Mouse (Mus musculus): ENCODE results near the gene Grn. TPM values are rescaled to one million over a fixed set of nuclear protein-coding genes. Genes with fewer than 3 reads are reported as not detected.
"Not testable (repeated sequence)": the region's sequence is repeated elsewhere in the genome, so short reads cannot be mapped to it uniquely, and the experiment has no call there.

The Grn gene
- polyA plus RNA-seq, 1 experiment from 2014 or later: 156 TPM

DNA sequence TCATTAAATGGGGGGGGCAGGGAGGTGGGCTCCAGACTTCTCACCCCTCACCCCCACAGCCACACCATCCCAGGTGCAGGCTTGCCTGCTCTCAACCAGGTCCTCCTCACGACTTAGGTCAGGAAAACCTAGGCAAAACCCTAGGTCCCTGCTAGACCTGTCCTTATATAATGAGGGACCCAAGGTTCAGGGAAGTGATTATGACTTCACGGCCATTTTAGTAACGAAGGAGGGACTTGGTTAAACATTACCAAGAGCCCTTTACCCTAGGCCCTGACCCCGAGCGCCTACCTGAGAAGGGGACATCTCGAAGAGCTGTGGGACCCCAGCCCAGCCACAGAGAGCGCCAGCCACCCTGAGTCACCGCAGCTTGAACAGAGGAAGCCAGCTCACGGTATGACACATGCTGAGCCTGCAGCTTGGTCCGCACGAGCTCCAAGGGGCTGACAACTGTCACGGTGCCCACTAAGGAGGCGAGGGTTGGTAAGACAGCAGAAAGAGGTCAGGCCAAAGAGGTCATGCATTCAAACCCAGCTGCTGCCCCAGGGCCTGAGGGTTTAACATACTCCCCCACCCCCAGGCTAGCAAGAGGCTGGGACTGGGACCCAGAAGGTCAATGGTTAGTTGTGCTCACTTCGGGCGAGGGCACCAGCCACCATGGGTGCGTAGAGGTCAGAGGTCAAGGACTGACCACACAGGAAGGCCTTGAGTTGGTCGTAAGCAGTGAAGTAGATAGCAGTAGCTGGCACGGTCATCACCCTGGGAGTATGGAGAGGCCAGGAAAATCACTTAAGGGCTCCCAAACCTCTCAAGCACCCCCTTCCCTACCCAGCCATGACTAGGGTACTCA is 25.7 kb upstream of the Grn start:
- H3K4me1 ChIP-seq (replicated peaks): peaks cover 24% of the 10 kb centered on the region
- no peak for ATAC-seq
- H3K27ac ChIP-seq: no peak overlapping the region
- H3K9me3 ChIP-seq: no peaks in the 10 kb centered on the region
- no peak overlapping the region for H3K9ac ChIP-seq
- H3K4me2 ChIP-seq (replicated peaks): peak overlapping the region; percentile 30; the same call in 1 of the 2 replicates
- WGBS: 77% methylated on average over 18 of the region's 18 CpGs
- peaks cover 15% of the 10 kb centered on the region for H3K27me3 ChIP-seq (replicated peaks)
- peaks cover 21% of the 10 kb centered on the region for H3K36me3 ChIP-seq
- H3K4me3 ChIP-seq (replicated peaks): no peak overlapping the region

DNA sequence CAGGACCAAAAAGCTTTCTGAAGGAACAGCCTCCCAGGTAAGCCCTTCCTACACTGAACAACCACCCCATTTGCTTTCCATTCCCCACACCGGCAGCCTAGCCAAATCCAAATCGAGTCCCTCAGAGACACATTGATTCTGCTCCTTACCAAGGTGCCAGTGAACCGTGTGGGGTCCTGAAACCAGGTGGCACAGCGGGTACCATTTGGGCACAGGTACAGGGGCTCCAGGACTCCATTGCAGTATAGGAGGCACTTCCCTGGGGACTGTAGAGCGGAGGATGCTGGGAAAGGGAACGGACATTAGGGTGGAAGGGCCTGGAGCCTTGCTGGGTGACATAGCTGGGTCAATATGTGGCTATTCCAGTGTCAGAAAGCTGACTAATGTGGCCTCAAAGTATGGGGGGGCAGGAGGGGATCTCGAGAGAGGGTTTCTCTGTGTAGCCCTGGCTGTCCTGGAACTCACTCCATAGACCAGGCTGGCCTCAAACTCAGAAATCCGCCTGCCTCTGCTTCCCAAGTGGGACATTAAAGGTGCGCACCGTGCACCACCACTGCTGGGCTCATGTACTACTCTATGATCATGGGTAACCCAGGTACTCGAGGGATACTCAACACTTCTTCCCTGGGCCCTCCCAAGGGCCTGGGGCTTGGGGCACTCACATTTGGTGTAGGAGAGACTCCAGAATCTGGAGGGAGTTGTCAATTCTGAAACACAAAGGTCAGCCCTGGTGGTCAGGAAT is 24.4 kb upstream of the Grn start:
- peak overlapping the region; percentile 80 for H3K4me2 ChIP-seq (replicated peaks)
- H3K36me3 ChIP-seq: peaks cover 21% of the 10 kb centered on the region
- no peak overlapping the region for H3K27ac ChIP-seq
- no peaks in the 10 kb centered on the region for H3K9me3 ChIP-seq
- ATAC-seq: no peak
- H3K9ac ChIP-seq: peak overlapping the region; percentile 89; the same call in 1 of the 2 replicates
- H3K27me3 ChIP-seq (replicated peaks): peaks cover 8% of the 10 kb centered on the region; the same call in 1 of the 2 replicates
- H3K4me1 ChIP-seq (replicated peaks): peaks cover 20% of the 10 kb centered on the region; the same call in 1 of the 2 replicates
- WGBS: 80% methylated on average over 11 of the region's 11 CpGs
- H3K4me3 ChIP-seq (replicated peaks): peak overlapping the region; percentile 96

DNA sequence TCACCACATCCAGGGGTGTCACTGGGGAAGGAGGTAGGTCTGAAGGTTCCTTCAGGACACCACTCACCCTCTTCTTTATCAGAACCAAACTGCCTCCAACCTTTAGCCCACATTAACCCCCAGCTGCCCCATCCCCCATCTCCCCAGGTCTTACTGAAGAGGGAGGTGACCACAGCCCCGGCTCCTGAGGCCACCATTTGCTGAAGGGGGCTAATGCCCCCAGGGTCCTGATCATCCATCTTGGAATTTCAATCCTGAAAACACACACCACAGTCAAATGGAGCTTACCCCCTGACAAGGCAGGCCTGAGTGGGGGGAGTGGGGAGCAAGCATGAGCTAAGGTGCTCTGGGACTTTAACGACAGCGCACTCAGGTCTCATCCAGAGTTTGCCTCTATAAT is 23.7 kb upstream of the Grn start:
- Histone ChIP-seq H3K36me3 (peaks cover 21% of the 10 kb centered on the region), H3K4me1 (replicated peaks) (peaks cover 20% of the 10 kb centered on the region; the same call in 1 of the 2 replicates), H3K9ac (peak overlapping the region; percentile 89), H3K9me3 (no peaks in the 10 kb centered on the region), H3K4me2 (replicated peaks) (peak overlapping the region; percentile 80), H3K27me3 (replicated peaks) (peaks cover 8% of the 10 kb centered on the region; the same call in 1 of the 2 replicates), H3K4me3 (replicated peaks) (peak overlapping the region; percentile 96), H3K27ac (peak overlapping the region; percentile 94; the same call in 1 of the 2 replicates)
- 12% methylated on average over 3 of the region's 3 CpGs for WGBS
- no peak for ATAC-seq

DNA sequence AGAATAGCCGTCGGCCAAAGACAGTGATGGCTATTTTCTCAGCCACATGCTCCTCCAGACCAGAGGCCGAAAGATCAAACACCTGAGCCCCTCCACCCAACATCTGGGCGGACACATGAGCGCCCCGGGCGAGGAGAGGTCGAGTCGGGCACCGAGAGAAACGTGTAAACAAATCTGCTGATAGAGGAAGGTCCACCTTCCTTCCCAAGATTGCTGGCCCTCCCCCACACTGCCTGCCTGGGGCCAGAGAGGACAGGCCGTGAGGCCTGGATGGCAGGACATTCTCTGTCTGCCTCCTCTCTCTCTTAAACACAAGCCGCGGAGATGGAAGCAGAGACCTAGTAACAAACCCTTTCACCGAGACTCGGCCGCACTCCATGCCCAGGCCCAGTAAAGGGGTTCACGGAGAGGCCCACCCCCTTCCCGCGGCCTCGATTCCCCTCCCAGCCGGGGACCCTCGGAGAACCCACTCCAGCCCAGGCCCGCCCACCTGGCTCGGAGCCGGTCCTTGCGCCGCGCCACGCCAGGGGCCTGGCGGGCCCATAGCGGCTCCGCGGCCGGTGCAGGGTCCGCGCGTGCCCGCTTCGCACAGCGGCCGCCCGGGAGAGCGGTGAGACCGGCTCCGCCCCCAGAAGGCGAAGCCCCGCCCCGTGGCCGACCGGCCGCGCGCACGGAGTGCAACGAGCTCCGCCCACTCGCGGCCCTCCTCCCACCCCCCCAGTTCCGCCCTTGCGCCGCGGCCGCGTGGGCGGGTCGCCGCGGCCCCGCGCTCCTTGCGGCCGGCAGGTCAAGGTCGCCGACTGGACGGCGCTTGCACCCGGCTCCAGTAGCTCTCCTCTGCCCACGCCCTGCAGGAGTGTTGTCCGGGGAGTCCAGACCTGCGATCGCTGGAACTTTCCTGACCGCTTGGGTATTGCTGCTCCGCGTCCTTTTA is 22.9 kb upstream of the Grn start:
- peak overlapping the region; percentile 96 for H3K4me3 ChIP-seq (replicated peaks)
- H3K9me3 ChIP-seq: no peaks in the 10 kb centered on the region
- H3K4me2 ChIP-seq (replicated peaks): peak overlapping the region; percentile 80
- peak overlapping the region; percentile 94 for H3K27ac ChIP-seq
- WGBS: under 1% methylated on average over 84 of the region's 85 CpGs
- H3K36me3 ChIP-seq: peaks cover 21% of the 10 kb centered on the region
- peaks cover 4% of the 10 kb centered on the region; the same call in 1 of the 2 replicates for H3K27me3 ChIP-seq (replicated peaks)
- peak overlapping the region; percentile 89 for H3K9ac ChIP-seq
- peaks cover 17% of the 10 kb centered on the region; the same call in 1 of the 2 replicates for H3K4me1 ChIP-seq (replicated peaks)
- peak; percentile 82 for ATAC-seq

DNA sequence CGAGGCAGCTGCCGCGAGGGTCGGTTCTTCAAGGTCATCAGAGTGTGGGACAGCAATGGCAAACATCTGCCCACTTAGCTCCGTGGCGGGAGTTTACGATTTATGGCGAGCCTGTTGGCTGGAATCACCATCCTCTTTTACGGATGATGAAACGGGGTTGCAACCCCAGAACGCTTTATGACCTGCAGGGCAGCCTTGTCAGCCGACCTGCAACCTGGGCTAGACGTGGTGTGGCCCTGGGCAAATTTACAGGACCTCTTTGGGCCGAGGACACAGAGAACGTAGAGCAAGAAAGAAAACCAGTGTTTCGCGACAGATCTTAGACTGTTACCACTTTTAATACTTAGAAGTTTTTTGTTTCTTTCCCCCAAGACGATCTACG is 22.3 kb upstream of the Grn start, which contains the start of gene Slc25a39:
Gene Slc25a39, minus strand, starts transcription at position 113 of the 382 bp plus-strand sequence.
- peak; percentile 23 for ATAC-seq
- H3K27me3 ChIP-seq (replicated peaks): no peaks in the 10 kb centered on the region
- WGBS: under 1% methylated on average over 19 of the region's 19 CpGs
- H3K4me1 ChIP-seq (replicated peaks): peaks cover 17% of the 10 kb centered on the region; the same call in 1 of the 2 replicates
- peak within 1 kb of the TSS; percentile 94 for H3K27ac ChIP-seq
- peak within 1 kb of the TSS; percentile 89 for H3K9ac ChIP-seq
- peaks cover 15% of the 10 kb centered on the region for H3K36me3 ChIP-seq
- H3K4me3 ChIP-seq (replicated peaks): peak within 1 kb of the TSS; percentile 96
- H3K9me3 ChIP-seq: no peaks in the 10 kb centered on the region
- H3K4me2 ChIP-seq (replicated peaks): peak within 1 kb of the TSS; percentile 80

DNA sequence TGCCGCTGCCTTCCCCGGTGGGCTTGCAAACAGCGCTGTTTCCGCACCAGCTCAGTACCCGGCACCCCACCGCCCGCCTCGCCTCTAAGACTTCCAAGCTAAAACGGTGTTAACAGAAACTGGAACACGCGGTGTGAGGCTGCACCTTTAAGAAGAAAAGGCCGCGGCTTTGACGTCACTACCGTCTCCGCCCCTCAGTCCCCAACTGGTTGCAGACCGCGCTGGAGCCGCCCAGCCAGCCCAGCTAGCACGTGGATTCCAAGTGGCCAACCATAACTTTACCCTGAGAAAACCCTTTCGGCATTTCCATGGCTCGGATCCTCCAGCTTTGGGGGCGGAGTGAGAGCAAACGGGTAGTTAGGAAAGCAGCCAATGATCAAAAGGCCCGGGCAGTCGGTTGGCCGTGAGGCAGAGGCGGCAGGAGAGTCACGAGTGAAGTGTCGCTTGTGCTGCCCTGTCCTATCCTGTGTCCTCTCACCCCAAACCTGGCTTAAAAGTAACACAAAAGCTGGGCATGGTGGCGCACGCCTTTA is 21.7 kb upstream of the Grn start:
- peak overlapping the region; percentile 96 for H3K4me3 ChIP-seq (replicated peaks)
- peaks cover 17% of the 10 kb centered on the region; the same call in 1 of the 2 replicates for H3K4me1 ChIP-seq (replicated peaks)
- H3K36me3 ChIP-seq: peaks cover 9% of the 10 kb centered on the region
- H3K9ac ChIP-seq: peak overlapping the region; percentile 89
- peak; percentile 92 for ATAC-seq
- no peaks in the 10 kb centered on the region for H3K27me3 ChIP-seq (replicated peaks)
- H3K9me3 ChIP-seq: no peaks in the 10 kb centered on the region
- H3K4me2 ChIP-seq (replicated peaks): peak overlapping the region; percentile 80
- under 1% methylated on average over 32 of the region's 32 CpGs for WGBS
- H3K27ac ChIP-seq: peak overlapping the region; percentile 94

DNA sequence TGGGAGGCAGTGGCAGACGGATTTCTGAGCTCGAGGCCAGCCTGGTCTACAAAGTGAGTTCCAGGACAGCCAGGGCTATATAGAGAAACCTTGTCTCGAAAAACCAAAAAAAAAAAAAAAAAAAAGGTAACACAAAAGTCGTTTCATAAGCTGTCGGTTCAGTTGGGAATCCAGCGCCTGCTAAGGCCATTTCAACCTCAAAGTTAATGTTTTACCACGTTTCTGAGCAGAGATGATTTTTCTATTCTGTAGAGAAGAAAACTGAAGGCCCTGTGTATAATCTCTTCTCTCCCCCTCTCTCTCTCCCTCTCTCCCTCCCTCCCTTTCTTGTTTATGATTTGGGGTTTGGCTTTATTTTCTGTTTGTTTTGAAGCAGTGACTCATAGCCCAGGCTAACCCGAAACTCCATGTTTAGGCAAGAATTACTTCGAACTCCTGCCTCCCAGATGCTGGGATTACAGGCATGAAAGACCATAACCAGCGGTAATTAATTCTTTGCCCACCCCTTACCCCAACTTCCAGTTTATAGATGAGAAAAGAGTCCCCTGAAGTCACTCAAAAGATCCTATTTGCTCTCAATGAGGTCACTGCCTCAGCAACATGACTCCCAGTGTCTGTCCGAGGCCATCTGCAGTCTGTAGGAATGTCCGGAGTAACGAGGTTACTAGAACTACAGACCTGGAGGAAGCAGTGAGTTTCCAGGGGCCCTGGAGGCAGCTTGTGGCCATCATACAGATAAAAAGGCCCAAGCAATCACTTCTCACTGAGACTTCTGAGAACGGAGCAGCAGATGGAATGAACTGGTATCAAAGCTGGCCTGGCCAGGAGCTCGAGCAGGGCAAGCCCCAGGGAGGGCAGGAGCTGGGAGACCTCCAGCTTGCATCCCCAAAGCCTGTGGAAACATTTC is 21.0 kb upstream of the Grn start:
- 26% methylated on average over 15 of the region's 15 CpGs for WGBS

DNA sequence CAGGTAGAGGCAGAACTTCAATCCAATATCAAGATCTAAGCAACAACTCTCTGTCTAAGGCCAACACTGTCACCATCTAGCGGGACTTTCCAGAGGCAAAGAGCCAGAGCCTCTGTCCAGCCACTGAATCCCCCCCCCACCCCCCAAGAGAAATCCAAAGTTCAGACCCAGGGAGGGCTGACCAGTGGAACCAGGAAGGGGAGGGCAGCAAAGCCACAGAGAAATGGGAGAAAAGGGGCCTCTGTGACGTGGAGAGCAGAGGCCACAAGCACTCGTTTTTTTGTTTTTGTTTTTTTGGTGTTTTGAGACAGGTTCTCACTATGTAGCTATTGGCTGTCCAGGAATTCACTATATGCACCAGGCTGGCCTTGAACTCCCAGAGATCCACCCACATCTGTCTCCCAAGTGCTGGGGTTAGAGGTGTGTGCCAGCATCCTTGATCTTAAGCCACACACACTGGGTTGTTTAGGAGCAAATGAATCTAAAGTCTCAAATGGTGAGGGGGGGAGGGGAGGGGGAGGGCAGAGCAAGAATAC is 20.3 kb upstream of the Grn start:
- ATAC-seq: no peak

More for the DNA sequence above, 21.0 kb upstream of the Grn start:
- H3K27me3 ChIP-seq (replicated peaks): no peaks in the 10 kb centered on the region
- peak overlapping the region; percentile 17 for H3K9ac ChIP-seq
- H3K4me2 ChIP-seq (replicated peaks): peak overlapping the region; percentile 80
- H3K4me1 ChIP-seq (replicated peaks): peaks cover 17% of the 10 kb centered on the region; the same call in 1 of the 2 replicates
- ATAC-seq: no peak
- H3K27ac ChIP-seq: peak overlapping the region; percentile 94
- peak overlapping the region; percentile 96 for H3K4me3 ChIP-seq (replicated peaks)
- H3K36me3 ChIP-seq: 0 out of 2 replicates have a peak, but pooled peaks cover 3% of the 10 kb centered on the region
- no peaks in the 10 kb centered on the region for H3K9me3 ChIP-seq

DNA sequence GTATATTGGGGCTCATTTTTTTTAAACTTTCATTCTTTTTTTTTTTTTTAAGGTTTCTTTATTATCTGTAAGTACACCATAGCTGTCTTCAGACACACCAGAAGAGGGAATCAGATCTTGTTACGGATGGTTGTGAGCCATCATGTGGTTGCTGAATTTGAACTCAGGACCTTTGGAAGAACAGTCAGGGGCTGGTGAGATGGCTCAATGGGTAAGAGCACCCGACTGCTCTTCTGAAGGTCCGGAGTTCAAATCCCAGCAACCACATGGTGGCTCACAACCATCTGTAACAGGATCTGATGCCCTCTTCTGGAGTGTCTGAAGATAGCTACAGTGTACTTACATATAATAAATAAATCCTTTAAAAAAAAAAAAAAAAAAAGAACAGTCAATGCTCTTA is 19.8 kb upstream of the Grn start:
- not testable (repeated sequence) for H3K9me3 ChIP-seq; H3K27ac ChIP-seq; H3K4me3 ChIP-seq (replicated peaks); H3K9ac ChIP-seq; H3K27me3 ChIP-seq (replicated peaks); H3K36me3 ChIP-seq; ATAC-seq; H3K4me2 ChIP-seq (replicated peaks)
- WGBS: 94% methylated on average over 3 of the region's 3 CpGs
- peaks cover 17% of the 10 kb centered on the region; the same call in 1 of the 2 replicates for H3K4me1 ChIP-seq (replicated peaks)

More for the DNA sequence above, 20.3 kb upstream of the Grn start:
- H3K4me1 ChIP-seq (replicated peaks): peaks cover 17% of the 10 kb centered on the region; the same call in 1 of the 2 replicates
- H3K27me3 ChIP-seq (replicated peaks): no peaks in the 10 kb centered on the region
- H3K27ac ChIP-seq: peak overlapping the region; percentile 94
- H3K4me2 ChIP-seq (replicated peaks): peak overlapping the region; percentile 80
- H3K9ac ChIP-seq: 0 out of 2 replicates have a peak overlapping the region, but pooled peaks have one; percentile 17
- no peak overlapping the region for H3K4me3 ChIP-seq (replicated peaks)
- WGBS: 73% methylated on average over 3 of the region's 3 CpGs
- no peaks in the 10 kb centered on the region for H3K9me3 ChIP-seq
- H3K36me3 ChIP-seq: no peaks in the 10 kb centered on the region

DNA sequence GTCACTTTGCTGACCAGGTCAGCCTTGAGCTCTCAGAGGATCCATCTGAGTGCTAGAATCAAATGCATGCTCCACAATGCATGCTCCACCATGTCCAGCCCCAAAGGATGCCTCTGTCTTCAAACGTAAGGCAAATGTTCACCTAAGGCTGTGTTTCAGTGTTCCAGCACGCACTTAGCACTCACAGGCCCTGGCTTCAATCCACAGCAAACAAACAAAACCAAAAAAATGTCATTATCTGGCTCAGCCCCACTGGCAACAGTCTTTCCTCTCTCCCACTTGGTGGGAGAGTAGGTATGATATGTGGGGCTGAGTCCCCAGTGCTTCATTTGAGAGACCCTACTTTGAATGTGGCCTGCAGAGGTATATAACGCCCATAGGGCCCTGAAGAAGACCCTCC is 19.1 kb upstream of the Grn start:
- no peak for ATAC-seq
- Histone ChIP-seq H3K27me3 (replicated peaks) (no peaks in the 10 kb centered on the region), H3K4me3 (replicated peaks) (no peak overlapping the region), H3K9me3 (no peaks in the 10 kb centered on the region), H3K4me2 (replicated peaks) (no peak overlapping the region), H3K36me3 (no peaks in the 10 kb centered on the region), H3K27ac (no peak overlapping the region), H3K9ac (no peak overlapping the region), H3K4me1 (replicated peaks) (peaks cover 10% of the 10 kb centered on the region; the same call in 1 of the 2 replicates)
- whole genome bisulfite sequencing: 76% methylated on average over 3 of the region's 3 CpGs
